Mouse (Mus musculus): ENCODE data around the gene Vmn2r79. TPM values are rescaled to one million over a fixed set of nuclear protein-coding genes. Genes with fewer than 3 reads are reported as not detected.
"Not testable (repeated sequence)": the region's sequence is repeated elsewhere in the genome, so short reads cannot be mapped to it uniquely, and the experiment has no call there.

Vmn2r79 gene
- not detected for total RNA-seq (2021)
- long read RNA-seq, experiment 1, result 0 reads
- long read RNA-seq, experiment 2, result 0 reads

DNA sequence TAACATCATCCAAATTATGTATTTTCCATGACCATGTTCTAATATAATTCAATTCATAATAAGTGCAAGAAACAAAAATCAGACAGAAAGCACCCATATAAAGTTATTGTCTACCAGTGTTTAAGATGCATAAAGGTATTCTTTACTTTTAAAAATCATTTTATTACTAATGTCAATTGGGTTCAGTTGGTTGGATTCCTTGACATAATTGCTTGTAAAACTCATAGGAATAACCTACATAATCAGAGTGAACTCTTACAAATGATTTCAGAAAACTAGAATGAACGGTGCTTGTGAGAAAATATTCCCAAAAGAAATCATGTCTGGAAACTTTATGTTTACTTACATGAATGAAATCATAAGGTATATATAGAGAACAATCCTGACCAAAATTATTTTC is at the start of gene Vmn2r79:
TSS of gene Vmn2r79 (plus strand) at position 301 of the 400 bp plus-strand sequence.
- DNase-seq (ENCODE audit: low spot score in 2 of 2), result not testable (repeated sequence)

DNA sequence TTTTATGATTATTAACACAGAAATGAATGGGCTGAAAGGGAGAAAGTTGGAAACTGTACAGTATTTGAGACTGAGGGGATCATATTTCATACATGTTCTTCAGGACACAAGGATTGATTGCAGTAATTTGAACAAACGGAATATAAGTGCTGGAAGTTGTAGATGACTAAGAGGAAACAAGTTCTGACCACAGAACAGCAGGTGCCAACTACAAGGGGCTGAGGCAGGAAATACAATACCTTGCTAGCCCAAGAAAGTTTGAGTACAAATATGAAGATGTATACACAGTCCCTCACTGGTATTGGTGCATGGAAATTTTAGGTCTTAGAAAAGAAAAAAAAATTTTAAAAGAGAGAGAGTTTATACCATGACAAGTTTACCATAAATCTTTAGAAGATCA is 1.2 kb upstream of the Vmn2r79 start:
- no peak for DNase-seq (ENCODE audit: low spot score in 2 of 2)

DNA sequence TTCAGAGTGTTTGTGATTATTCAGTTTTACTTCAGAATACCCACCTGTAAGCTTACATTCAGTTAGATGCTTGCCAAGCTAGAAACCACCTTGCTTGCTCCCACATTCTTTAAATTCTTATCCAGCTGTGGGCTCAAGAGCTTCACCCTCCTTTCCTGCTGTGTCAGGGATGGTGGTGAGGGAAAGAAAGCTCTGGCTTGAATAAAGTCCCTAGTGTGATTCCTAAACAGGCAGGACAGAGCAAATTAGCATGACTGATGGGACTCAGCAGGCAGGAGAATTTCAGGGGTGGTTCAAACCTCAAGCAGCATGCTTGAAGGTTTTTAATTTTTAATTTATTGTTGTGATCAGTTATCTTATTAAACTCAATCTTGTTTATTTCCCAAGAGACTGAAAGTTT is 30.6 kb downstream of the Vmn2r79 start:
- not testable (repeated sequence) for DNase-seq (ENCODE audit: low spot score in 2 of 2)

DNA sequence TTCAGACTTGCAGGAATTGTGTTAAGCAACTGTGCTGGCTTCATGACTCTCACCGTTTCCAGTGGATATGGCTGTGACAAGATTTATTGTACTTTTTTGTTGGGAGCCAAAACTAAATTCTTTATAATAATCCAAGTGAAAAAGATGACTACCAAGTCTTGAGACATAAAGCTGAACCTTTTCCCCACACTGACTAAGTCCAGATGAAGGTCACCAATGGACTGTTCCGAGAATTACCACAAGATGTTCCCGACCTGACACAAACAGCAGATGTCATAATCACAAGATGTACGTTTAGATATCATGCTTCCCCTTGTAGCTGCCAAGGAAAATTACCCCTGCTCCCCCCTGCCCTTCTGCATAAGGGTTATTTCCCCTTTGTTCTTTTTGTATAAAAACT is 67.7 kb downstream of the Vmn2r79 start:
- peak in 1 of 2 experiments; percentile 8 for DNase-seq (ENCODE audit: low spot score in 2 of 2)

Other genes starting within 250 kb of the Vmn2r79 start
- 1 to 10 TPM; 1.2 to 1.8 TPM for gene Folh1, start 220.2 kb upstream of the Vmn2r79 start, total RNA-seq (2021)
- not detected for gene Vmn2r77, start 201.1 kb upstream of the Vmn2r79 start, total RNA-seq (2021)
- gene Vmn2r78, start 81.0 kb upstream of the Vmn2r79 start, total RNA-seq (2021), result not detected
- gene Nox4, start 250.0 kb downstream of the Vmn2r79 start, total RNA-seq (2021), result 1 to 10 TPM in 1 of 2 experiments, under 1 TPM in 1; 0.86 to 1.7 TPM